Mouse (Mus musculus) MEL (cell line): Measurements from ENCODE around the gene Rsad1. TPM values are rescaled to one million over a fixed set of nuclear protein-coding genes. Genes with fewer than 3 reads are reported as not detected.

Experiments
- DNase-seq: peaks from one replicate; pipeline ENCODE4 v3.0.0; 2011; ENCODE audit warnings: low read depth, low spot score
- H3K27ac ChIP-seq: 2 replicates; pipeline ENCODE4 v1.5.1; 2012; ENCODE audit warnings: low read depth, mild to moderate bottlenecking, control low read depth, low read length, moderate library complexity; ENCODE audit not compliant: control insufficient read depth
- H3K27me3 ChIP-seq, 2 experiments: fragments of 150-350 bp in 1 of 2; sonication (generic) in 1 of 2; 2 replicates each; pipeline ENCODE4 v1.6.1; 2012; ENCODE audit warnings: low read length in 2 of 2, mild to moderate bottlenecking in 2 of 2, improper control_type of control experiment in 1 of 2, moderate library complexity in 1 of 2; ENCODE audit not compliant: insufficient read depth in 2 of 2, control insufficient read depth in 1 of 2
- H3K36me3 ChIP-seq, 2 experiments: 2 replicates each; pipeline ENCODE4 v1.6.1; 2012 to 2014; ENCODE audit warnings: low read length in 2 of 2, improper control_type of control experiment in 1 of 2, inconsistent platforms in 1 of 2, mild to moderate bottlenecking in 1 of 2; ENCODE audit not compliant: insufficient read depth in 2 of 2, control insufficient read depth in 1 of 2
- H3K4me1 ChIP-seq, 2 experiments: fragments of 150-350 bp in 1 of 2; sonication (generic) in 1 of 2; 2 replicates each; pipeline ENCODE4 v1.6.1; 2012; ENCODE audit warnings: low read length in 2 of 2, improper control_type of control experiment in 1 of 2, mild to moderate bottlenecking in 1 of 2; ENCODE audit not compliant: insufficient read depth in 2 of 2, control insufficient read depth in 1 of 2
- H3K4me3 ChIP-seq, 2 experiments: fragments of 150-350 bp in 1 of 2; sonication (generic) in 1 of 2; 2 replicates each; pipeline ENCODE4 v1.5.1; 2012; ENCODE audit warnings: low read depth in 2 of 2, low read length in 2 of 2, mild to moderate bottlenecking in 2 of 2, moderate library complexity in 2 of 2, control low read depth in 1 of 2, improper control_type of control experiment in 1 of 2; ENCODE audit not compliant: control insufficient read depth in 1 of 2, insufficient read depth in 1 of 2
- H3K79me2 ChIP-seq: 2 replicates; pipeline ENCODE4 v1.6.1; 2012; ENCODE audit warnings: mild to moderate bottlenecking, low read length, moderate library complexity; ENCODE audit not compliant: control insufficient read depth, poor library complexity, insufficient read depth
- H3K9ac ChIP-seq: 2 replicates; pipeline ENCODE4 v1.6.1; 2012; ENCODE audit warnings: low read depth, mild to moderate bottlenecking, control low read depth, low read length, moderate library complexity; ENCODE audit not compliant: control insufficient read depth, poor library complexity, severe bottlenecking
- H3K9me3 ChIP-seq: fragments of 150-350 bp; sonication (generic); replicated peaks from 2 replicates; pipeline ENCODE4 v1.6.1; 2012; ENCODE audit warnings: mild to moderate bottlenecking, low read length, improper control_type of control experiment, moderate library complexity; ENCODE audit not compliant: insufficient read depth
- CHD2 ChIP-seq: IDR thresholded peaks from 2 replicates; pipeline ENCODE4 v1.6.1; 2011; ENCODE audit warnings: low read length, improper control_type of control experiment
- E2F4 ChIP-seq: IDR thresholded peaks from 2 replicates; pipeline ENCODE4 v1.6.1; 2011; ENCODE audit warnings: low read depth, low read length, improper control_type of control experiment, borderline replicate concordance
- ELF1 ChIP-seq: IDR thresholded peaks from 2 replicates; pipeline ENCODE4 v1.6.1; 2014; ENCODE audit warnings: low read depth, mild to moderate bottlenecking, inconsistent platforms, low read length, improper control_type of control experiment, moderate library complexity
- EP300 ChIP-seq, 2 experiments: IDR thresholded peaks; 2 replicates each; pipeline ENCODE4 v1.6.1; 2011; ENCODE audit warnings: improper control_type of control experiment in 2 of 2, low read length in 2 of 2, low read depth in 1 of 2, mild to moderate bottlenecking in 1 of 2
- GATA1 ChIP-seq: IDR thresholded peaks from 2 replicates; pipeline ENCODE4 v1.6.1; 2011; ENCODE audit warnings: low read depth, low read length, improper control_type of control experiment
- JUND ChIP-seq: IDR thresholded peaks from 2 replicates; pipeline ENCODE4 v1.6.1; 2011; ENCODE audit warnings: low read depth, mild to moderate bottlenecking, improper control_type of control experiment, low read length
- KAT2A ChIP-seq: conservative IDR thresholded peaks from 2 replicates; pipeline ENCODE4 v1.6.1; 2012; ENCODE audit warnings: low read depth, low read length, improper control_type of control experiment, inconsistent platforms
- MAFK ChIP-seq: IDR thresholded peaks from 2 replicates; pipeline ENCODE4 v1.6.1; 2011; ENCODE audit warnings: low read depth, mild to moderate bottlenecking, low read length, improper control_type of control experiment, borderline replicate concordance
- MEF2A ChIP-seq: IDR thresholded peaks from 2 replicates; pipeline ENCODE4 v1.6.1; 2014; ENCODE audit warnings: low read depth, mild to moderate bottlenecking, inconsistent platforms, low read length, improper control_type of control experiment; ENCODE audit not compliant: poor library complexity, insufficient replicate concordance, severe bottlenecking; ENCODE audit errors: extremely low read depth
- MYC ChIP-seq: IDR thresholded peaks from 2 replicates; pipeline ENCODE4 v1.6.1; 2011; ENCODE audit warnings: low read depth, mild to moderate bottlenecking, low read length, improper control_type of control experiment, moderate library complexity
- NELFE ChIP-seq: IDR thresholded peaks from 2 replicates; pipeline ENCODE4 v1.6.1; 2011; ENCODE audit warnings: low read depth, low read length, improper control_type of control experiment
- NRF1 ChIP-seq: IDR thresholded peaks from 2 replicates; pipeline ENCODE4 v1.6.1; 2014; ENCODE audit warnings: low read depth, mild to moderate bottlenecking, inconsistent platforms, low read length, improper control_type of control experiment, moderate library complexity; ENCODE audit not compliant: poor library complexity, insufficient read depth, severe bottlenecking
- POLR2A ChIP-seq, 2 experiments: IDR thresholded peaks; 2 replicates each; pipeline ENCODE4 v1.6.1; 2011 to 2012; ENCODE audit warnings: low read length in 2 of 2, mild to moderate bottlenecking in 2 of 2, control low read depth in 1 of 2, improper control_type of control experiment in 1 of 2, low read depth in 1 of 2, moderate library complexity in 1 of 2; ENCODE audit not compliant: control insufficient read depth in 1 of 2, insufficient read depth in 1 of 2, poor library complexity in 1 of 2
- POLR2AphosphoS2 ChIP-seq: IDR thresholded peaks from 2 replicates; pipeline ENCODE4 v1.6.1; 2011; ENCODE audit warnings: low read length, improper control_type of control experiment
- RAD21 ChIP-seq: IDR thresholded peaks from 2 replicates; pipeline ENCODE4 v1.6.1; 2011; ENCODE audit warnings: mild to moderate bottlenecking, low read depth, low read length, improper control_type of control experiment
- RCOR1 ChIP-seq: IDR thresholded peaks from 2 replicates; pipeline ENCODE4 v1.6.1; 2012; ENCODE audit warnings: low read depth, mild to moderate bottlenecking, inconsistent platforms, low read length, improper control_type of control experiment
- TAL1 ChIP-seq: IDR thresholded peaks from 2 replicates; pipeline ENCODE4 v1.6.1; 2012; ENCODE audit warnings: mild to moderate bottlenecking, inconsistent platforms, low read length, moderate library complexity, mixed read lengths
- TCF12 ChIP-seq: IDR thresholded peaks from 2 replicates; pipeline ENCODE4 v1.6.1; 2014; ENCODE audit warnings: low read depth, mild to moderate bottlenecking, inconsistent platforms, low read length, improper control_type of control experiment, moderate library complexity
- USF2 ChIP-seq, 2 experiments: IDR thresholded peaks; 2 replicates each; pipeline ENCODE4 v1.6.1; 2011 to 2012; ENCODE audit warnings: improper control_type of control experiment in 2 of 2, low read length in 2 of 2, borderline replicate concordance in 1 of 2, inconsistent platforms in 1 of 2, low read depth in 1 of 2, mild to moderate bottlenecking in 1 of 2; ENCODE audit not compliant: insufficient read depth in 1 of 2
- ZKSCAN1 ChIP-seq: IDR thresholded peaks from 2 replicates; pipeline ENCODE4 v1.6.1; 2012; ENCODE audit warnings: low read depth, mild to moderate bottlenecking, inconsistent platforms, low read length, improper control_type of control experiment, moderate library complexity
- ZMIZ1 ChIP-seq: IDR thresholded peaks from 2 replicates; pipeline ENCODE4 v1.6.1; 2012; ENCODE audit warnings: low read depth, mild to moderate bottlenecking, inconsistent platforms, low read length, improper control_type of control experiment, moderate library complexity
- ZNF384 ChIP-seq: IDR thresholded peaks from 2 replicates; pipeline ENCODE4 v1.6.1; 2012; ENCODE audit warnings: low read depth, mild to moderate bottlenecking, inconsistent platforms, low read length, improper control_type of control experiment
- polyA plus RNA-seq, 2 experiments: library from polyadenylated mRNA; stranded (reverse) in 1 of 2; unstranded in 1 of 2; fragments of >175 nt in 1 of 2; fragments of >200 nt in 1 of 2; gene quantifications; 2 replicates each; pipeline versions ENCODE4 v1.2.1 to v1.2.4; 2012; ENCODE audit warnings: low replicate concordance in 2 of 2, low read depth in 1 of 2; ENCODE audit not compliant: insufficient read length in 2 of 2, insufficient read depth in 1 of 2, missing spikeins in 1 of 2
- total RNA-seq: library from RNA; depleted of rRNA; stranded (reverse); fragments of 300-350 nt; gene quantifications from 2 replicates; pipeline ENCODE4 v1.2.3, GENCODE M21; 2012

The Rsad1 gene
- total and polyA plus RNA-seq, 3 experiments: 24.0 to 28.7 TPM; not detected in 1

GRCm38 (mm10) chr11:94542400-94542799 lies 6.7 kb downstream of the Rsad1 start:
- H3K4me3 ChIP-seq: no peak overlapping the region
- no peaks in the 10 kb centered on the region for H3K27me3 ChIP-seq
- no peak overlapping the region for H3K27ac ChIP-seq
- H3K9ac ChIP-seq: no peak overlapping the region
- no peaks in the 10 kb centered on the region for H3K9me3 ChIP-seq
- peaks cover 0 to 3% of the 10 kb centered on the region in 2 experiments; a peak in 2 of 4 replicates for H3K4me1 ChIP-seq
- TF ChIP-seq USF2 (IDR thresholded peaks at IDR 0.05; ENCODE audit: borderline replicate concordance in 1 of 2, insufficient read depth in 1 of 2, low read depth in 1 of 2, low read length in 2 of 2): no peak
- no peak for TF ChIP-seq POLR2AphosphoS2
- no peak for TF ChIP-seq ZNF384
- no peak for TF ChIP-seq NRF1
- no peak for TF ChIP-seq ZKSCAN1
- TF ChIP-seq KAT2A: no peak
- no peak for TF ChIP-seq RCOR1
- no peak for TF ChIP-seq ZMIZ1
- no peak for TF ChIP-seq MAFK
- no peak for TF ChIP-seq CHD2
- TF ChIP-seq GATA1: no peak
- TF ChIP-seq TCF12: no peak
- TF ChIP-seq EP300 (IDR thresholded peaks at IDR 0.05; ENCODE audit: low read depth in 1 of 2, low read length in 2 of 2): no peak
- TF ChIP-seq RAD21: no peak
- TF ChIP-seq E2F4: no peak
- TF ChIP-seq TAL1: no peak
- no peak for DNase-seq
- H3K36me3 ChIP-seq: peaks cover 0 to 1% of the 10 kb centered on the region in 2 experiments; a peak in 2 of 4 replicates
- H3K79me2 ChIP-seq: peaks cover 4% of the 10 kb centered on the region; the same call in 1 of the 2 replicates

- TF ChIP-seq TAL1: no peak
- TF ChIP-seq NELFE: no peak
- no peak for TF ChIP-seq POLR2A (IDR thresholded peaks at IDR 0.05; ENCODE audit: control insufficient read depth in 1 of 2, insufficient read depth in 1 of 2, low read depth in 1 of 2, low read length in 2 of 2, poor library complexity in 1 of 2)
- TF ChIP-seq MAFK: no peak
- no peak for TF ChIP-seq ELF1
- TF ChIP-seq RAD21: no peak
- TF ChIP-seq MYC: no peak
- no peak for TF ChIP-seq MEF2A
- TF ChIP-seq JUND: no peak
- no peak for TF ChIP-seq KAT2A
- no peak for TF ChIP-seq GATA1
- no peak for TF ChIP-seq TCF12
- Histone ChIP-seq H3K9me3 (no peaks in the 10 kb centered on the region), H3K36me3 (peaks cover 0 to 1% of the 10 kb centered on the region in 2 experiments; a peak in 2 of 4 replicates), H3K27ac (no peak overlapping the region), H3K4me1 (no peaks in the 10 kb centered on the region), H3K79me2 (no peaks in the 10 kb centered on the region), H3K27me3 (no peaks in the 10 kb centered on the region), H3K9ac (no peak overlapping the region), H3K4me3 (no peak overlapping the region)
- DNase-seq: no peak
Measured at GRCm38 (mm10) chr11:94539761-94540160, 9.3 kb downstream of the Rsad1 start.
